Mouse (Mus musculus) liver, embryonic 11.5 days (tissue): ENCODE results near the gene Ppm1b. TPM values are rescaled to one million over a fixed set of nuclear protein-coding genes. Genes with fewer than 3 reads are reported as not detected.

Experiments
- ATAC-seq: fragments of 200-750 bp; cut with Nextera tagmentation; replicated peaks from 2 replicates; pipeline ENCODE4 v1.8.0; 2017; ENCODE audit warnings: moderate number of reproducible peaks, mild to moderate bottlenecking, moderate TSS enrichment, moderate library complexity; ENCODE audit not compliant: low FRiP score
- DNase-seq: peaks from one replicate; pipeline ENCODE4 v3.0.0-alpha.2; 2017; ENCODE audit warnings: low spot score
- H3K27ac ChIP-seq: fragments of 300-500 bp; sonication (generic); 2 replicates; pipeline ENCODE4 v1.5.1; 2014; ENCODE audit warnings: mild to moderate bottlenecking, low read depth, low read length, control low read depth
- H3K27me3 ChIP-seq: fragments of 300-500 bp; sonication (generic); replicated peaks from 2 replicates; pipeline ENCODE4 v1.6.1; 2014; ENCODE audit warnings: low read length, mixed read lengths; ENCODE audit not compliant: control insufficient read depth, insufficient read depth
- H3K36me3 ChIP-seq: fragments of 300-500 bp; sonication (generic); 2 replicates; pipeline ENCODE4 v1.6.1; 2014; ENCODE audit warnings: mild to moderate bottlenecking, low read length, moderate library complexity, mixed read lengths; ENCODE audit not compliant: control insufficient read depth, insufficient read depth
- H3K4me1 ChIP-seq: fragments of 300-500 bp; sonication (generic); replicated peaks from 2 replicates; pipeline ENCODE4 v1.6.1; 2014; ENCODE audit warnings: low read length, mixed read lengths; ENCODE audit not compliant: control insufficient read depth, insufficient read depth
- H3K4me2 ChIP-seq: fragments of 300-500 bp; sonication (generic); 2 replicates; pipeline ENCODE4 v1.6.1; 2014; ENCODE audit warnings: mild to moderate bottlenecking, control low read depth, moderate library complexity
- H3K4me3 ChIP-seq: fragments of 300-500 bp; sonication (generic); 2 replicates; pipeline ENCODE4 v1.5.1; 2014; ENCODE audit warnings: low read depth, low read length, control low read depth
- H3K9ac ChIP-seq: fragments of 300-500 bp; sonication (generic); 2 replicates; pipeline ENCODE4 v1.6.1; 2014; ENCODE audit warnings: low read depth, low read length, control low read depth
- H3K9me3 ChIP-seq: fragments of 300-500 bp; sonication (generic); 2 replicates; pipeline ENCODE4 v1.6.1; 2016; ENCODE audit warnings: low read length, inconsistent platforms, mixed read lengths; ENCODE audit not compliant: control insufficient read depth
- WGBS: fragments of 180-500 bp; shearing (Covaris S2); extraction: QIAGEN DNeasy Blood & Tissue Kit; methylation state at CpG from one replicate; pipeline ENCODE4 v1.1.7; 2014; 5-methylcytosine and 5-hydroxymethylcytosine counted together
- polyA plus RNA-seq: library from polyadenylated mRNA; unstranded; fragments of >200 nt; fragmentation: Nextera tagmentation; extraction: Ambion mirVana; gene quantifications from 2 replicates; pipeline ENCODE4 v1.2.1, GENCODE M21; 2014

Gene Ppm1b
- polyA plus RNA-seq, 1 experiment from 2014 or later, result 73.2 TPM

- Histone ChIP-seq H3K9me3 (no peaks in the 10 kb centered on the region), H3K4me2 (no peak overlapping the region), H3K9ac (no peak overlapping the region), H3K4me1 (no peaks in the 10 kb centered on the region), H3K27ac (no peak overlapping the region), H3K4me3 (no peak overlapping the region), H3K36me3 (no peaks in the 10 kb centered on the region), H3K27me3 (no peaks in the 10 kb centered on the region)
- WGBS, result 66% methylated on average over 5 of the region's 5 CpGs
- ATAC-seq (no peak), DNase-seq (peak; percentile 27)
Measured at GRCm38 (mm10) chr17:85030651-85031050, 74.1 kb downstream of the Ppm1b start.

GRCm38 (mm10) chr17:85033087-85033486 is 76.5 kb downstream of the Ppm1b start:
- H3K9ac ChIP-seq, result no peak overlapping the region
- no peaks in the 10 kb centered on the region for H3K36me3 ChIP-seq
- no peaks in the 10 kb centered on the region for H3K9me3 ChIP-seq
- no peak for DNase-seq
- no peaks in the 10 kb centered on the region for H3K27me3 ChIP-seq
- no peak for ATAC-seq
- WGBS, result 88% methylated on average over 3 of the region's 3 CpGs
- H3K4me1 ChIP-seq, result no peaks in the 10 kb centered on the region
- H3K4me3 ChIP-seq, result no peak overlapping the region
- H3K4me2 ChIP-seq, result no peak overlapping the region
- H3K27ac ChIP-seq, result no peak overlapping the region

GRCm38 (mm10) chr17:85034068-85034467 is 77.5 kb downstream of the Ppm1b start:
- DNase-seq, result no peak
- no peak overlapping the region for H3K27ac ChIP-seq
- no peaks in the 10 kb centered on the region for H3K4me1 ChIP-seq
- H3K36me3 ChIP-seq, result no peaks in the 10 kb centered on the region
- H3K4me2 ChIP-seq, result no peak overlapping the region
- H3K9ac ChIP-seq, result no peak overlapping the region
- ATAC-seq, result no peak
- H3K27me3 ChIP-seq, result no peaks in the 10 kb centered on the region
- H3K4me3 ChIP-seq, result no peak overlapping the region
- H3K9me3 ChIP-seq, result no peaks in the 10 kb centered on the region
- 66% methylated on average over 11 of the region's 11 CpGs for WGBS

- ATAC-seq (0 out of 2 replicates have a peak, but pooled peaks have one; percentile 31), DNase-seq (no peak)
- H3K4me2 ChIP-seq, result no peak overlapping the region
- no peaks in the 10 kb centered on the region for H3K36me3 ChIP-seq
- 65% methylated on average over 5 of the region's 5 CpGs for WGBS
- no peak overlapping the region for H3K4me3 ChIP-seq
- H3K9ac ChIP-seq, result no peak overlapping the region
- no peaks in the 10 kb centered on the region for H3K9me3 ChIP-seq
- no peaks in the 10 kb centered on the region for H3K27me3 ChIP-seq
- no peak overlapping the region for H3K27ac ChIP-seq
- peaks cover 3% of the 10 kb centered on the region; the same call in 1 of the 2 replicates for H3K4me1 ChIP-seq
Measured at GRCm38 (mm10) chr17:85037855-85038254, 81.3 kb downstream of the Ppm1b start.

GRCm38 (mm10) chr17:85038311-85038710 is 81.8 kb downstream of the Ppm1b start:
- H3K4me1 ChIP-seq, result peaks cover 3% of the 10 kb centered on the region; the same call in 1 of the 2 replicates
- WGBS, result 76% methylated on average over 4 of the region's 4 CpGs
- no peak for DNase-seq
- no peaks in the 10 kb centered on the region for H3K27me3 ChIP-seq
- no peak overlapping the region for H3K9ac ChIP-seq
- H3K36me3 ChIP-seq, result no peaks in the 10 kb centered on the region
- no peak overlapping the region for H3K27ac ChIP-seq
- no peaks in the 10 kb centered on the region for H3K9me3 ChIP-seq
- ATAC-seq, result no peak
- no peak overlapping the region for H3K4me2 ChIP-seq
- H3K4me3 ChIP-seq, result no peak overlapping the region

- H3K4me1 ChIP-seq, result peaks cover 3% of the 10 kb centered on the region; the same call in 1 of the 2 replicates
- no peak overlapping the region for H3K27ac ChIP-seq
- no peak overlapping the region for H3K4me2 ChIP-seq
- no peaks in the 10 kb centered on the region for H3K36me3 ChIP-seq
- DNase-seq (no peak), ATAC-seq (no peak)
- H3K4me3 ChIP-seq, result no peak overlapping the region
- no peak overlapping the region for H3K9ac ChIP-seq
- WGBS, result 88% methylated on average over 5 of the region's 5 CpGs
- H3K27me3 ChIP-seq, result no peaks in the 10 kb centered on the region
- no peaks in the 10 kb centered on the region for H3K9me3 ChIP-seq
Measured at GRCm38 (mm10) chr17:85038761-85039160, 82.2 kb downstream of the Ppm1b start.

GRCm38 (mm10) chr17:85040913-85041312 is 84.4 kb downstream of the Ppm1b start:
- 62% methylated on average over 7 of the region's 7 CpGs for WGBS
- no peaks in the 10 kb centered on the region for H3K9me3 ChIP-seq
- no peaks in the 10 kb centered on the region for H3K27me3 ChIP-seq
- H3K4me3 ChIP-seq, result no peak overlapping the region
- no peak for ATAC-seq
- no peak for DNase-seq
- no peak overlapping the region for H3K27ac ChIP-seq
- no peak overlapping the region for H3K4me2 ChIP-seq
- peaks cover 3% of the 10 kb centered on the region; the same call in 1 of the 2 replicates for H3K4me1 ChIP-seq
- no peaks in the 10 kb centered on the region for H3K36me3 ChIP-seq
- no peak overlapping the region for H3K9ac ChIP-seq

GRCm38 (mm10) chr17:85042419-85042818 is 85.9 kb downstream of the Ppm1b start:
- Histone ChIP-seq H3K27me3 (no peaks in the 10 kb centered on the region), H3K4me1 (peaks cover 3% of the 10 kb centered on the region; the same call in 1 of the 2 replicates), H3K9me3 (no peaks in the 10 kb centered on the region), H3K9ac (no peak overlapping the region), H3K4me2 (no peak overlapping the region), H3K4me3 (no peak overlapping the region), H3K36me3 (no peaks in the 10 kb centered on the region), H3K27ac (no peak overlapping the region)
- no peak for DNase-seq
- ATAC-seq, result no peak
- 68% methylated on average over 6 of the region's 6 CpGs for WGBS

GRCm38 (mm10) chr17:85043404-85043816 is 86.9 kb downstream of the Ppm1b start:
- Histone ChIP-seq H3K4me1 (peaks cover 3% of the 10 kb centered on the region; the same call in 1 of the 2 replicates), H3K9ac (no peak overlapping the region), H3K4me3 (no peak overlapping the region), H3K36me3 (no peaks in the 10 kb centered on the region), H3K4me2 (no peak overlapping the region), H3K9me3 (no peaks in the 10 kb centered on the region), H3K27ac (no peak overlapping the region), H3K27me3 (no peaks in the 10 kb centered on the region)
- no peak for DNase-seq
- no peak for ATAC-seq
- 73% methylated on average over 6 of the region's 6 CpGs for WGBS
